Mouse (Mus musculus) forebrain, postnatal 0 days (tissue): ENCODE results near the gene Timm13. TPM values are rescaled to one million over a fixed set of nuclear protein-coding genes. Genes with fewer than 3 reads are reported as not detected.

Source experiments
- ATAC-seq: fragments of 200-750 bp; cut with Nextera tagmentation; 2 replicates; pipeline ENCODE4 v1.8.0; 2017; ENCODE audit warnings: mild to moderate bottlenecking, moderate library complexity
- DNase-seq: peaks from one replicate; pipeline ENCODE4 v3.0.0-alpha.2; 2015
- H3K27ac ChIP-seq: fragments of 300-500 bp; sonication (generic); 2 replicates; pipeline ENCODE4 v1.5.1; 2014; ENCODE audit warnings: low read depth, mild to moderate bottlenecking, antibody characterized with exemption, low read length, moderate library complexity, mixed read lengths
- H3K27me3 ChIP-seq: fragments of 300-500 bp; sonication (generic); 2 replicates; pipeline ENCODE4 v1.6.1; 2014; ENCODE audit warnings: mild to moderate bottlenecking, low read length, mixed read lengths; ENCODE audit not compliant: insufficient read depth
- H3K36me3 ChIP-seq: fragments of 300-500 bp; sonication (generic); 2 replicates; pipeline ENCODE4 v1.6.1; 2014; ENCODE audit warnings: mild to moderate bottlenecking, moderate library complexity; ENCODE audit not compliant: insufficient read depth
- H3K4me1 ChIP-seq: fragments of 300-500 bp; sonication (generic); 2 replicates; pipeline ENCODE4 v1.6.1; 2014; ENCODE audit warnings: antibody characterized with exemption; ENCODE audit not compliant: insufficient read depth
- H3K4me2 ChIP-seq: fragments of 300-500 bp; sonication (generic); 2 replicates; pipeline ENCODE4 v1.6.1; 2014; ENCODE audit warnings: low read depth, mild to moderate bottlenecking, moderate library complexity
- H3K4me3 ChIP-seq: fragments of 300-500 bp; sonication (generic); 2 replicates; pipeline ENCODE4 v1.5.1; 2014; ENCODE audit warnings: low read depth, low read length, mixed read lengths
- H3K9ac ChIP-seq: fragments of 300-500 bp; sonication (generic); 2 replicates; pipeline ENCODE4 v1.6.1; 2014; ENCODE audit warnings: mild to moderate bottlenecking
- H3K9me3 ChIP-seq: fragments of 300-500 bp; sonication (generic); 2 replicates; pipeline ENCODE4 v1.6.1; 2016; ENCODE audit warnings: low read length
- CTCF ChIP-seq: sonication (generic); IDR thresholded peaks from 2 replicates; pipeline ENCODE4 v1.5.1; 2016; ENCODE audit warnings: antibody characterized with exemption, control low read depth, low read depth
- WGBS: fragments of 180-500 bp; shearing (Covaris S2); extraction: QIAGEN DNeasy Blood & Tissue Kit; methylation state at CpG from one replicate; pipeline ENCODE4 v1.1.7; 2014; 5-methylcytosine and 5-hydroxymethylcytosine counted together
- polyA plus RNA-seq: library from polyadenylated mRNA; unstranded; fragments of >200 nt; fragmentation: Nextera tagmentation; extraction: Ambion mirVana; gene quantifications from 2 replicates; pipeline ENCODE4 v1.2.1, GENCODE M21; 2015
- total RNA-seq: library from RNA; depleted of rRNA; stranded (reverse); fragments of >200 nt; gene quantifications from 2 replicates; pipeline ENCODE4 v1.2.3, GENCODE M21; 2014

Gene Timm13
- total and polyA plus RNA-seq, 2 experiments from 2014 or later, result 214 to 381 TPM

- Histone ChIP-seq H3K9me3 (no peaks in the 10 kb centered on the region), H3K9ac (no peak overlapping the region), H3K4me1 (peaks cover 16% of the 10 kb centered on the region), H3K4me2 (no peak overlapping the region), H3K27ac (no peak overlapping the region), H3K27me3 (peaks cover 22% of the 10 kb centered on the region), H3K4me3 (no peak overlapping the region), H3K36me3 (no peaks in the 10 kb centered on the region)
- DNase-seq, result no peak
- TF ChIP-seq CTCF, result no peak
- WGBS, result 10% methylated on average over 7 of the region's 8 CpGs
- no peak for ATAC-seq
These were observed 36.9 kb upstream of the Timm13 start for GRCm38 (mm10) chr10:80937646-80938045.

- whole genome bisulfite sequencing, result 12% methylated on average over 6 of the region's 6 CpGs
- H3K27me3 ChIP-seq, result peaks cover 31% of the 10 kb centered on the region
- no peaks in the 10 kb centered on the region for H3K9me3 ChIP-seq
- no peak overlapping the region for H3K27ac ChIP-seq
- peaks cover 16% of the 10 kb centered on the region for H3K4me1 ChIP-seq
- no peak overlapping the region for H3K9ac ChIP-seq
- no peak overlapping the region for H3K4me3 ChIP-seq
- TF ChIP-seq CTCF, result no peak
- DNase-seq (no peak), ATAC-seq (no peak)
- 0 out of 2 replicates have a peak overlapping the region, but pooled peaks have one; percentile 44 for H3K4me2 ChIP-seq
- H3K36me3 ChIP-seq, result no peaks in the 10 kb centered on the region
These were observed 36.0 kb upstream of the Timm13 start for GRCm38 (mm10) chr10:80936810-80937164.

DNA sequence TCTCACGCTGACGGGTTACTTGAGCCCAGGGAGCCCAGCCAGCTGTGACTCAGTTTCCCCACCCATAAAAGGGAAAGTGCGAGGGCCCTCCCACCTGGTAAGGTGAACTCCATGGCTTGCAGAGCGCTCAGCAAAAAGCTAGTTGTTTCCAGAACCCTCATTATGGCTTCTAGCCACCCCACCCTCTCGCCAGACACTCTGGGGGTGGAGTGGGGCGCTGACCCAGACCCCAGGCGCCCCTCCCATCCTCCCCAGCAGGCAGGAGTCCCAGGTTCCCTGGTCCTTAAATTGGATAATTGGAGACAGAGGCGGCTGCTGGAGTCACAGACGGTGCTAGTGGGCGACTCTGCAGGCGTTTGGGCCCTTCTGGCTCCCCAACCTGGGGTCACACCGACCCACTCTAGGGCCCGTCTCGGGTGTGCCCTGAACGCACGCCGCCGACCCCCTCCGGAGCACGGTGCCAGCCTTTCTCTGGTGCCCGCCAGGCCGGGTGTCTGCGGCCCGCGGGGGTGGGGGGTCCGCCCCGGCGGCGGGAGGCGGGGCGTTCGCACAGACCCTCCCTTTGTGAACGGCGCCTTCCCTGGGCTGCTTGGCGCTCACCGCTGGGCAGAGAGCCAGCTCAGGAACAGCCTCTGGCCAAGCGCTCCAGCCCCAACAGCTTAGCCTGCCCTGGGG, 35.5 kb upstream of the Timm13 start:
- no peak for TF ChIP-seq CTCF
- peak; percentile 67 for DNase-seq
- Histone ChIP-seq H3K36me3 (no peaks in the 10 kb centered on the region), H3K27me3 (peaks cover 36% of the 10 kb centered on the region), H3K4me3 (peak overlapping the region; percentile 3; the same call in 1 of the 2 replicates), H3K4me2 (peak overlapping the region; percentile 44), H3K9ac (no peak overlapping the region), H3K9me3 (no peaks in the 10 kb centered on the region), H3K4me1 (peaks cover 16% of the 10 kb centered on the region), H3K27ac (no peak overlapping the region)
- ATAC-seq, result peak; percentile 21; the same call in 1 of the 2 replicates
- 2% methylated on average over 29 of the region's 37 CpGs for WGBS

- Histone ChIP-seq H3K4me1 (peaks cover 16% of the 10 kb centered on the region), H3K27ac (no peak overlapping the region), H3K27me3 (peaks cover 42% of the 10 kb centered on the region), H3K9me3 (no peaks in the 10 kb centered on the region), H3K36me3 (no peaks in the 10 kb centered on the region), H3K4me3 (no peak overlapping the region), H3K4me2 (peak overlapping the region; percentile 44), H3K9ac (no peak overlapping the region)
- ATAC-seq (no peak), DNase-seq (no peak)
- TF ChIP-seq CTCF, result no peak
- WGBS, result 3% methylated on average over 17 of the region's 17 CpGs
These were observed 34.9 kb upstream of the Timm13 start for GRCm38 (mm10) chr10:80935698-80936097.

GRCm38 (mm10) chr10:80935241-80935640, 34.5 kb upstream of the Timm13 start:
- Histone ChIP-seq H3K27ac (no peak overlapping the region), H3K27me3 (peaks cover 46% of the 10 kb centered on the region), H3K4me2 (peak overlapping the region; percentile 44; the same call in 1 of the 2 replicates), H3K4me1 (peaks cover 16% of the 10 kb centered on the region), H3K9me3 (no peaks in the 10 kb centered on the region), H3K9ac (no peak overlapping the region), H3K4me3 (no peak overlapping the region), H3K36me3 (no peaks in the 10 kb centered on the region)
- 9% methylated on average over 3 of the region's 3 CpGs for WGBS
- DNase-seq (no peak), ATAC-seq (no peak)
- no peak for TF ChIP-seq CTCF

- Histone ChIP-seq H3K27me3 (peaks cover 48% of the 10 kb centered on the region), H3K9me3 (no peaks in the 10 kb centered on the region), H3K27ac (no peak overlapping the region), H3K4me3 (no peak overlapping the region), H3K9ac (no peak overlapping the region), H3K4me1 (peaks cover 12% of the 10 kb centered on the region), H3K4me2 (no peak overlapping the region), H3K36me3 (no peaks in the 10 kb centered on the region)
- DNase-seq (no peak), ATAC-seq (no peak)
- 33% methylated on average over 14 of the region's 14 CpGs for WGBS
- no peak for TF ChIP-seq CTCF
These were observed 33.6 kb upstream of the Timm13 start for GRCm38 (mm10) chr10:80934136-80934985.

DNA sequence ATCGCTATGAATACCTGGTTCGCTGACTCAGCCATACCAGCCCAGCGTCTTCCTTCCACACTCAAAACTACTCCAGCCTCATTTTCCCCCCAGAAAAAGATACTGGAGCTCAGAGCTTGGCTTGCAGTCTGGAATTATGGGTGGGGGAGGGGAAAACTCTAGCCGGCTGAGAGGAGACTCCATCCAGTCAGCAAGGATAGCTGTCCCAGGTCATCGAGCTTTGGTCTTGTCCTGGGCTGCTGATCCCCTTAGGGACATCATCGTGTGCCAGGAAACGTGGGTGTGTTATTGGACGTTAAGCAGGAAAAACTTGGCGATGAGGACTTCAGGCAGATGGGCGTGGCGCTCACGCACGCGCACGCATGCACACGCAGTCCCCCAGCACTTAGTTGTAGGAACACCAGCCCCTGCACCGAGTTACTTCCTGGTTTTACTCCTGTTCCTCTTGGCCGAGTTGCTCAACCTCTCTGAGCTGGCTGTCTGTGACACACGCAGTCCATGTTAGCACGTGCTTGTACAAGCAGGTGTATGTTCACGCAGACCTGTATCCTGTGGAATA, 32.7 kb upstream of the Timm13 start:
- no peaks in the 10 kb centered on the region for H3K36me3 ChIP-seq
- H3K4me2 ChIP-seq, result peak overlapping the region; percentile 27
- H3K4me1 ChIP-seq, result peaks cover 9% of the 10 kb centered on the region
- no peak for TF ChIP-seq CTCF
- H3K9me3 ChIP-seq, result no peaks in the 10 kb centered on the region
- DNase-seq (no peak), ATAC-seq (no peak)
- peaks cover 48% of the 10 kb centered on the region for H3K27me3 ChIP-seq
- WGBS, result 3% methylated on average over 21 of the region's 21 CpGs
- H3K9ac ChIP-seq, result no peak overlapping the region
- H3K27ac ChIP-seq, result no peak overlapping the region
- peak overlapping the region; percentile 13 for H3K4me3 ChIP-seq
